Mouse (Mus musculus) ES-Bruce4 (cell line): ENCODE measurements around the gene 4930519G04Rik. TPM values are rescaled to one million over a fixed set of nuclear protein-coding genes. Genes with fewer than 3 reads are reported as not detected.

Experiments
- H3K27ac ChIP-seq: 2 replicates; pipeline ENCODE4 v1.5.1; 2012; ENCODE audit warnings: low read length, inconsistent platforms; ENCODE audit not compliant: insufficient read depth
- H3K27me3 ChIP-seq: 2 replicates; pipeline ENCODE4 v1.6.1; 2012; ENCODE audit warnings: mild to moderate bottlenecking, low read length, inconsistent platforms; ENCODE audit not compliant: control insufficient read depth, poor library complexity, insufficient read depth, severe bottlenecking
- H3K36me3 ChIP-seq: 2 replicates; pipeline ENCODE4 v1.6.1; 2012; ENCODE audit warnings: inconsistent platforms, mild to moderate bottlenecking, low read length, moderate library complexity; ENCODE audit not compliant: control insufficient read depth, poor library complexity, insufficient read depth, severe bottlenecking
- H3K4me1 ChIP-seq: one replicate; pipeline ENCODE4 v1.8.1; 2011; ENCODE audit warnings: low read length; ENCODE audit not compliant: control insufficient read depth, insufficient read depth
- H3K4me3 ChIP-seq: 2 replicates; pipeline ENCODE4 v1.5.1; 2011; ENCODE audit warnings: low read depth, mild to moderate bottlenecking, low read length
- H3K9ac ChIP-seq: 2 replicates; pipeline ENCODE4 v1.6.1; 2012; ENCODE audit warnings: low read depth, mild to moderate bottlenecking, inconsistent platforms; ENCODE audit not compliant: poor library complexity, severe bottlenecking
- H3K9me3 ChIP-seq: replicated peaks from 2 replicates; pipeline ENCODE4 v1.6.1; 2012; ENCODE audit warnings: mild to moderate bottlenecking, low read length, inconsistent platforms; ENCODE audit not compliant: control insufficient read depth, poor library complexity, insufficient read depth, severe bottlenecking
- CTCF ChIP-seq: IDR thresholded peaks from one replicate; pipeline ENCODE4 v1.8.1; 2011; ENCODE audit warnings: low read depth, low read length
- EP300 ChIP-seq: IDR thresholded peaks from 2 replicates; pipeline ENCODE4 v1.6.1; 2011; ENCODE audit warnings: low read depth, low read length; ENCODE audit not compliant: insufficient read depth
- POLR2A ChIP-seq: IDR thresholded peaks from one replicate; pipeline ENCODE4 v1.8.1; 2011; ENCODE audit warnings: low read length; ENCODE audit not compliant: insufficient read depth
- polyA plus RNA-seq: library from polyadenylated mRNA; stranded (reverse); fragments of >200 nt; gene quantifications from 2 replicates; pipeline ENCODE4 v1.2.4, GENCODE M21; 2011; ENCODE audit warnings: low read depth; ENCODE audit not compliant: missing spikeins, insufficient read depth, insufficient read length

The 4930519G04Rik gene
- polyA plus RNA-seq, 1 experiment, result not detected

- Histone ChIP-seq H3K4me3 (no peak overlapping the region), H3K9ac (no peak overlapping the region), H3K27ac (no peak overlapping the region), H3K27me3 (no peaks in the 10 kb centered on the region), H3K9me3 (no peaks in the 10 kb centered on the region), H3K36me3 (no peaks in the 10 kb centered on the region), H3K4me1 (no peaks in the 10 kb centered on the region)
- TF ChIP-seq POLR2A, result no peak
These were observed 1.8 kb upstream of the 4930519G04Rik start for GRCm38 (mm10) chr5:114851565-114852236.

- no peak for TF ChIP-seq EP300
- TF ChIP-seq CTCF, result no peak
- no peak for TF ChIP-seq POLR2A
- Histone ChIP-seq H3K27me3 (no peaks in the 10 kb centered on the region), H3K9ac (no peak within 1 kb of the TSS), H3K4me1 (no peaks in the 10 kb centered on the region), H3K9me3 (no peaks in the 10 kb centered on the region), H3K27ac (no peak within 1 kb of the TSS), H3K4me3 (peak within 1 kb of the TSS; percentile 50), H3K36me3 (no peaks in the 10 kb centered on the region)
These were observed 5.1 kb downstream of the 4930519G04Rik start, which contains the start of gene Gm9936 for GRCm38 (mm10) chr5:114858582-114858981. Gene Gm9936, minus strand, starts transcription at chr5:114858682.

GRCm38 (mm10) chr5:114859253-114859652 is 5.8 kb downstream of the 4930519G04Rik start:
- Histone ChIP-seq H3K4me3 (peak overlapping the region; percentile 50), H3K9me3 (no peaks in the 10 kb centered on the region), H3K9ac (no peak overlapping the region), H3K27ac (no peak overlapping the region), H3K27me3 (no peaks in the 10 kb centered on the region), H3K4me1 (no peaks in the 10 kb centered on the region), H3K36me3 (no peaks in the 10 kb centered on the region)
- no peak for TF ChIP-seq POLR2A
- no peak for TF ChIP-seq EP300
- peak; percentile 86 for TF ChIP-seq CTCF

- no peaks in the 10 kb centered on the region for H3K9me3 ChIP-seq
- no peaks in the 10 kb centered on the region for H3K4me1 ChIP-seq
- H3K27me3 ChIP-seq, result no peaks in the 10 kb centered on the region
- TF ChIP-seq CTCF, result no peak
- no peak for TF ChIP-seq EP300
- no peak for TF ChIP-seq POLR2A
- no peak overlapping the region for H3K27ac ChIP-seq
- H3K4me3 ChIP-seq, result no peak overlapping the region
- no peak overlapping the region for H3K9ac ChIP-seq
- no peaks in the 10 kb centered on the region for H3K36me3 ChIP-seq
These were observed 8.3 kb downstream of the 4930519G04Rik start for GRCm38 (mm10) chr5:114861730-114862129.

- Histone ChIP-seq H3K9ac (no peak overlapping the region), H3K27ac (no peak overlapping the region), H3K27me3 (no peaks in the 10 kb centered on the region), H3K36me3 (no peaks in the 10 kb centered on the region), H3K9me3 (no peaks in the 10 kb centered on the region; the same call in 1 of the 2 replicates), H3K4me3 (no peak overlapping the region), H3K4me1 (no peaks in the 10 kb centered on the region)
- TF ChIP-seq EP300, result no peak
These were observed 11.3 kb downstream of the 4930519G04Rik start for GRCm38 (mm10) chr5:114864813-114865212.

GRCm38 (mm10) chr5:114865279-114865678 is 11.8 kb downstream of the 4930519G04Rik start:
- Histone ChIP-seq H3K9me3 (no peaks in the 10 kb centered on the region; the same call in 1 of the 2 replicates), H3K27ac (no peak overlapping the region), H3K36me3 (no peaks in the 10 kb centered on the region), H3K4me1 (no peaks in the 10 kb centered on the region), H3K27me3 (no peaks in the 10 kb centered on the region), H3K9ac (no peak overlapping the region), H3K4me3 (no peak overlapping the region)
- TF ChIP-seq EP300 (no peak), CTCF (no peak), POLR2A (no peak)
